Mouse (Mus musculus) monocyte, adult 5-6 weeks (primary cell): ENCODE results near the gene Pld1. TPM values are rescaled to one million over a fixed set of nuclear protein-coding genes. Genes with fewer than 3 reads are reported as not detected.

Source experiments
- ATAC-seq: fragments of 153-309, 156-312 bp; replicated peaks from 2 replicates; pipeline ENCODE4 v1.8.0; 2017; ENCODE audit warnings: mild to moderate bottlenecking; ENCODE audit not compliant: low TSS enrichment, insufficient number of reproducible peaks, severe bottlenecking, poor library complexity, low FRiP score
- total RNA-seq: library from RNA; stranded (forward); fragments of 200-1000, 200-491, 200-594 nt; gene quantifications from 3 replicates; pipeline ENCODE4 v1.2.3, GENCODE M21; 2017

The Pld1 gene
- 12.1 to 16.6 TPM (median 15.1 TPM) in 3 replicates for total RNA-seq

DNA sequence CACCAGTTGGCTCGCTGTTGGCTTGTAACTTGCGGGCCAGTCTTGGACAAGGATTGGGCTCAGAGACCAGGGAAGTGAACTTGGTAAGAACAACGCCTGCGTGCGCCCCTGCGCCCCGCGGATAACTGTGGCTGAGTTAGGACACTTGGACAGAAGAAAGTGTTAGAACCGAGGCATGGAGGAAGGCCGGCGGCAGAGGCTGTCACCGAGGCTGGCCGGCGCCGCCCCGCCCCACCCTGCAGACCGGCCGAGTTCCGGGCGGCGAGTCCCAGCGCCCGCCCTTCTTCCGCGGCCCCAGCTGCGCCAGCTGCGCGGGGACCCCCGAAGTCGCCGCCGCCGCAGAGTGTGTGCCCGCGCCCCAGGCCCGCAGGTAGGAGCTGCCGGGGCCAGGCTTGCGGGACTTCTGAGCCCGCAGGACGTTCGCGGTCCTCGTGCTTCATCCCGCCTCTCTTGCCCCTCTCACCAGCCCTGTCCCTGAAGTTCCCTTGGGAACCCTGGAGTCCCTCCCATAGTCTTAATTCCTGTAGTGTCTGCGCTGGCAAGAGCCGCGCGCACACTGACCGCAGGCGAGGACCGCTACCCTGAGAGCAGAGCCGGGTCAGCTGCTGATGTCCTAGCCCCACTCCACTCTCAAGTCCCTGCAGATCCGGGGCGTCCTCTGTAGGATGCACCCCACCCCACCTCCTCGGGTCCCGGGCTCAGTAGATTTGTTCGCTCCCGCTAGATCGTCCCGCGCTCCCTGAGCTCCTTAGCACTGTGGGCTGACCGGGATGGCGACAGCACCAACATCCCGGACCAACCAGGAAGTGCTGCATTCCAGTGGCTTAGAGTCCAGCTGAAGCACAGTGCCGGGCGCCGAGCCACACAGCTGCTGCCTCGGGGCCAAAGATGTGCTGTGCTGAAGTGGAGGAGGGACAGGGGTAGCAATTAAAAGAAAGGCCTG lies at the start of gene Pld1:
Gene Pld1 (plus strand): TSS at position 315 of the 943 bp plus-strand sequence.
- ATAC-seq, result peak; percentile 68

DNA sequence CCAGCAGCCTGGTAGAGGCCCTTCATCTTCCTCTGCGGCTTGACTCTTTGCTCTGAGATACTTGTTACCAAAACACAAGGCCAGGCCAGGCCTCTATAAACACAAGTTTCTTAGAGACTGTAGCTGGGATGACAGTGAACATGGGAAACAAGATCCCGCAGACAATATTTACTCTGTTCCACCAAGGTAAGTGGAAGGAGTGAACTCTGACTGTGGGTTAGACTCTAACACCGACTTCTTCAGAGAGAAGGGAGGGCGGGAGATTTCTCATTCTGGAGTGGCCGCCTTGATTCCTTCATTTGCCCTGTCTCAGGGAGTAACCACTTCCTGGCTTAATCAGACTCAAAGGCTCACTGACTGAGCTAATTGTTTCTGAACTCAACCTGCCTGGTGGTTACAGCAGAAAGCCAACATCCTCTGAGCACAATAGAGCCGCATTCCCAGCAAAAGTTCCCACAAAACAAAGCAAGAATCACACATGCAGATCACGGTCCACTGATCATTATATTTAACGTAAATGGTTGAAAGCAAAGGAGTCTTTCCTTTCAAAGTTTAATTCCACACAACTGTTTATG lies 42.1 kb upstream of the Pld1 start, which contains the start of gene Tmem212:
Gene Tmem212 (minus strand): TSS at position 51 of the 575 bp plus-strand sequence.
- no peak for ATAC-seq

DNA sequence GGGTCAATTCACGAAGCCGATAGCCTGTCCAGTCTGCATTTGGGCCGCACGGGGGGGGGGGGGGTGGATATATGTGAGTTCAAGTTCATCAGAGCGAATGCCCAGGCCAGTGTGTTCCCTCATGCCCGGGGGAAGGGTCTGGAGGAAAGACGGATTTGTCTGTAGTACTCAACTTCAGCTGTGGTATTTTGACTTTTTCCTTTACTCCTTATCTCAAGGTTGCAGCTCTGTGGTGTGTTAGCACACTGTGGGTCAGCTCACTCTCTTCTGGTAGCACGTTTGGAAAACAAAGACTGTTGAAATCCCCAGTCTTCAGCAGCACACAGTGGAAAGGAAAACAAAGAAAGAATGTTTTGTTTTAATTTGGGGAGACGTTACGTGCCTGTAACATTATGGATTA lies 40.3 kb upstream of the Pld1 start:
- ATAC-seq, result no peak

DNA sequence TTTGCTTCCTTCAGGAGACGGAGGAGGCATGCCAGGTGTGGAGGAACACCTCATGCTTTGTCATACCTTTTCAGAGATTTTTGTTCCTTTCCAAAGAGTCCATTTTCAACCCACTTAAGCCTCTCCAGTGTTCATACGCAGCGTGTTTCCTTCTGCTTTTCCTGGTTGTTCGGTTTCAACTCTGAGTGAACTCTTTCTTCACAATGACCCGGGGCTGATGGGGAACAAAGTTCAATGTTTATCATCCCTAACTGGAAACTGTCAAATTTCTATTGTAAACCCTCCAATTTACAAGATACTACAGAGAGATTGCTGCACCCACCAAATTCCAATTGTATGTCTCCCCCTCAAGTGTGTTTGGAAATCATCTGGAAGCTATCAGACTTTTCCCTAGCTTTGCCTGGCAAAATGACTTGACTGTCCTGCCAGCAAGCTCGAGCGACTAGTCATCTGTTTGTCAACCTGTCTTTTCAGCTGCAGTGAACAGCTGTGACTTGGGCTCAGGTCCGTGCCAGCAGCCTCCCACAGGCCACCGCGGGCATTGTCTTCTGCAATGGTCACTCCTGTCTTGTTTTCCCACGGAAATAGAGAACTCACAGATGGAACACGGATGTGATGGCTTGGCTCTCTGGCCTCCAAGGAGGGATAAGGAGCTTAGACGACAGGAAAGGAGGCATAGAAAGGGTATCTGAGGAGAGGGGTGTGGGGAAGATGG lies 39.3 kb upstream of the Pld1 start:
- ATAC-seq, result no peak

DNA sequence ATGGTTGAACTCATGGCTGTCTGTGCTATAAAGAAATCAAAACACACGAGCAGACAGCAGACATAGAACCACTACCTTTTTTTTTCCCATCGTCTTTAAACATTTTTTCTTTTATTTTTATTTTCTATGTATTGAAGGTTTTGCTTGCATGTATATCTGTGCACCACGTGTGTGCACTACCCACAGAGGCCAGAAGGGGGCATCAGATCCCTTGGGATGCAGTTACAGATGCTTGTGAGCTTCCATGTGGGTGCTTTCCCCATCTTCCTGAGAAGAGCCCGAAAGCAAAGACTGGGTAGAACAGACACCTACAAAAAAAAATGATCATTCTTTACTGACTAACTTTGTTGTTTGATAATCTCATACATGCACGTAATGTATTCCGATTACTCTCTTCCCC lies 36.6 kb upstream of the Pld1 start:
- ATAC-seq, result no peak

DNA sequence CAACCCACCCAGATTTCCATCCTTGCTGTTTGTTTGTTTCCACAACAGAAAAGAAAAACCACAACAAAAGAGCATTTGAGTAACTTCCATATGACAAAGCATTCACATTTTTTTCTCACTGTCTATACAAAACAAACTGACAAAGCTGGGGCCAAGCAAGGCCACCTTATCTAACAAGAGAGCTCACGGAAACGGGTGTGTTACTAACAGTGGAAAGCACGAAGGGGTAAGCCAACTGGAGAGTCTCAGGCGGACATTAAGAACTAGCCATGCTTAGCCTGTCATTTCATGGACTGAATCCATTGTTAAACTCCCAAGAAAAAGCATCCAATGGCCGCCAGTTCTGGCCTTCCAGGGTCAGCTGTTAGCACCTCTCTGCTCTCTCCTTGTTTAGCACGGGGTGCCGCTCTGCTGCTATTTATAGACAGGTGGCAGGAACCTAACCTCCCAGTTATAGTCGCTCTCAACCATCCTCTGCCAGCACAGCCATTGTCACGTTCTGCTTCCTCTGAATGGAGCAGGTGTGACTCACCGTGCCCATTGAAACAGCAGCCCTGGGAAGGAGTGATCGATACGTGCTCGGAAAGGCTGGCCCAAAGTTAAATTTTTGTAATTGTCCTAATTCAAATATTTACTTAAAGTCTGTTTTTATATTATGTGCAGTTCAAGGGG lies 33.7 kb upstream of the Pld1 start:
- ATAC-seq, result no peak

DNA sequence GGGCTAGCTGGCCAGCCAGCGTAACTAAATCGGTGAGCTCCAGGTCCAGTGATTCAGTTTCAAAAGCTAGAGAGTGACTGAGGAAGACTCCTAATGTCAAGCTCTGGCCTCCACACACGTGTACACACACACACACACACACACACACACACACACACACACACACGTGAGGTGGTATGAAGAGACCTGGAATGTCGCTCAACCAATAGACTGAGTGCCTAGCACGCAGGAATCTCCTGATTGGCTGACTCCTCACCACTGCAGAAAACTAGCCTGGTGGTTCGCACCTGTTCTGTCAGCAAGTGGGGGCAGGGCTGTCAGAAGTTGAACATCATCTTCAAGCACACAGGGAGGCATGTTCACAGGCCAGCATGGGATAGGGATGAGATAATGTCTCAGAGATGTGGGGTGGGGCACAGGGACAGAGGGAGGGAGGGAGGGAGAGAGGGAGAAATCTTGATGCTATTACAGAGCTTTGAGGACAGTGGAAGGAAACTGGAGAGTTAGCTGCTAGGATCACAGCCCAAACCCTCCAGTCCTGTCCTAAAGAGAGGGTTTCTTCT lies 31.8 kb upstream of the Pld1 start:
- ATAC-seq, result no peak

DNA sequence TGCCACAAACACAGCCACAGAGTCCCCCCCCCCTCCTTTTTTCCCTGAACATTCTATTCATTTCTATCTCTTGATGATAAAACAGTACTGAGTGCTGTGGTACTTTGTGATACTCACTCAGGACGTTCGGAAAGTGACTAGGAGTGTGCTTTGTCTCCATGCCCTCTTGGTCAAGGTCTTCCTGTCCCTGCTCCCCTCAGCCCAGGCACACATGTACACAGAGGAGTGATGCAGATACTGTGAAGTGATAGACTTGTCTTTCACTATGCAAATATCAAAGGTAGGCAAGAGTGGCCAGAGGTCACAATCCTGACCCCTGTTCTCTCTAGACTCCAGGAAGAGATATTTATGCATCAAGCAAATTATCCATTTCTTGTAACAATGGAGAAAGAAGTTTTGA lies 31.2 kb upstream of the Pld1 start:
- no peak for ATAC-seq

DNA sequence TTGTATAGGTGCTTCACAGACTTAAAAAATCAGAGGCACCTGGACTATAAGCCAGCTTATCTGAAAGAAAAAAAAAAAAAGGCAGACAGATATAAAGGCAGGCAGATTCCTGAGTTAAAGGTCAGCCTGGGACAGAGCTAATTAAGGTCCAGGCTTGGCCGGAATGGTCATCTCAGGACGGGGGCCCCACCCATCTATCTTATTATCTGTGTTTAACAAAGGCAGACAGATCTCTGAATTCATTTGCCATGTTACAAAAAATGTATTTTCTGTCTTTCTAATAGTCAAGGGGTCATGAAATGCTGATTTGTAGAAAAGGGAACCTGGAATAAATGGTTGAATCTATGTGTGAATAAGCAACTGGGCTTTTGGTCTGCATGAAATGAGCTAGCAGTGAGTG lies 30.2 kb upstream of the Pld1 start:
- no peak for ATAC-seq

DNA sequence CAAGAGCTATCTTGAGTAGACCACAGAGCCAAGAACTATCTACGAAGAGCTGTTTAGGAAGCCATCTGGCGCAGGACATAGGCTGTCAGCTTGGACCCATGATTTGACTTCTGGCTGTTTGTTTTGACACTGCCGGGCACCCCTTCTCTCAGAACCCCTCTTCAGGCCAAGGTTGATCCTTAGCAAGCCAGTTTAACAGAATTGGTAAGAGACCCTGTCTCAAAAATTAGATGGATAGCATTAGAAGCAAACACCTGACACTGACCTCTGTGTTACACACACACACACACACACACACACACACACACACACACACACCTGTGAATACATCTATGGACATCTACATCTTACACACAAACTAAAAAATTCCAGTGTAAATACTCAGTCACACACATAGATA lies 29.5 kb upstream of the Pld1 start:
- no peak for ATAC-seq

DNA sequence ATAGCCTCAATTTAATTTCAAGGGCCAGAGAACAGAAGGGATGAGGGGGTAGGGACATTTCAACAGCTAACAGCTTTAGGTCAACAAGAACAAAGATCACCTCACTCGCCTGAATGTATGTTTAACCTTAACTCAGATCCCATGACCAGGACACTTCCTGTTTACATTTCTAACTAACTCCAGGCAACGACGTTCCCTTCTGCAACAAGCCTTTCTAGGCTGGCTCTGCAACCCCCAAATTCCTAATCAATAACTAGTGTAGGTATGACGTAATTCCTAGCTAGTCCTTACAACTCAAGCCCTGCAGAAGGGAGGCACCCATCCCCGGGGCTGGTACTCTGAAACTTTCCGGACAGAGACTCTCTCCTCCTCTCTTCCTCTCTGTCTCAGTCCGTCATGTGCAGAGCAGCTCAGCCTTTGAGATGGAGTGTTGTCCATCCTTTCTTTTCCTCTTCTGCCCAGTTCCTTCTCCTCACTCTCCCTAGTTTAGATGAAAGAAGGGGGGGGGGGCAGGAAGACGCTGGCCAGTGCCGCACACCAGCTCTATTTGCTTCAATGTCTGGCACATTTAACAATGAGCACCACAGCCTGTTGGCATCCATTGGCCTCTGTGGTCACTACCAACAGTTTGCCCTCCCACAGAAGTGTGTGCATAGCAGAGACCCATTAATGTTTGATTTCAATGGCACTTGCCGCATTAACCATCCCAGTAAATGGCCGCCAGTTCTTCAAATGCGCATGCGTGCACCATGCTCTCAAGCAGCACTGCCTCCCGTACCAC lies 19.6 kb upstream of the Pld1 start:
- ATAC-seq, result no peak

DNA sequence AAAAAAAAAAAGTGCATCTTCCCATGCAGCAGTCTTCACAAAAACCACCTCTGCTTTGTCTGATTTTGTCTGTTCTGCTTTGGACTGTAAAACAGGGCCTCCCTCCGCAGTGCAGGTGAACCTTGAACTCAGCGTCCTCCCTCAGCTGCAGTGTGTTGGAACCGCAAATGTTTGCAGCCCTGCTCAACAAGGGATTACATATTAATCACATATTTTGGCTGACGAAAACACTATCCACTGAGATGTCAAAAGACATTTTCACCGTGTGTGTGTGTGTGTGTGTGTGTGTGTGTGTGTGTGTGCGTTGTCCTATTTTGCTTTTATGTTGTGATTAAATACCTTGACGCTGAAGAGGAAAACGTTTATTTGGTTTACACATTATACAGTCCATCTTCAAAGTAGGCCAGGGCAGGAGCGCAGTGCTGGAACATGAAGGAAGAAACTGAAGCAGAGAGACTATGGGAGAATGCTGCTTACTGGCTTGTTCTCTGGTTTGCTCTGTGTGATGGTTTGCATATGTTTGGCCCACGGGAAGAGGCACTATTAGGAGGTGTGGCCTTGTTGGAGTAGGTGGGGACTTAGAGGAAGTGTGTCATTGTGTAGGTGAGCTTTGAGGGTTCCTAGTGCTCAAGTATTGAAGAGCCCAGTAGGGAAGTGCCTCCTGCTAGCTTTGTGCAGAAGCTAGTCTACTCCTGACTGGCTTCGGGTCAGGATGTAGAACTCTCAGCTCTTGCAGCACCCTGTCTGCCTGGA lies 17.1 kb upstream of the Pld1 start:
- ATAC-seq, result no peak

DNA sequence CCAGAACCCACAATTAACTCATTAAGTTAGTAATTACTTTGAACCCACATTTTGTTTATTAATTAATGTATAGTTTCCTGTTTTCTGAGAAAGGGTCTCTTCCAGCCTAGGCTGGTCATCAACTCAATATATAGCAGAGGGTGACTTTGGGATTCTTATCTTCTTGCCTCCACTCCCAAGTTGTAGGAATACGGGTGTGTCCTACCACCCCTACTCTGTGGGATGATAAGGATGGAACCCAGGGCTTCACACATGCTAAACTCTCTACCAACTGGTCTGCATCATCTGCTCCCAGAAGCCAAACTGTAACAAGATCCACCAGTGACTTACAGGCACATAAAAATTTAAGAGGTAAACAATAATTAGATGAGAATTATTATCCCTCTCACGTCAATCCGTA lies 14.5 kb upstream of the Pld1 start:
- no peak for ATAC-seq

DNA sequence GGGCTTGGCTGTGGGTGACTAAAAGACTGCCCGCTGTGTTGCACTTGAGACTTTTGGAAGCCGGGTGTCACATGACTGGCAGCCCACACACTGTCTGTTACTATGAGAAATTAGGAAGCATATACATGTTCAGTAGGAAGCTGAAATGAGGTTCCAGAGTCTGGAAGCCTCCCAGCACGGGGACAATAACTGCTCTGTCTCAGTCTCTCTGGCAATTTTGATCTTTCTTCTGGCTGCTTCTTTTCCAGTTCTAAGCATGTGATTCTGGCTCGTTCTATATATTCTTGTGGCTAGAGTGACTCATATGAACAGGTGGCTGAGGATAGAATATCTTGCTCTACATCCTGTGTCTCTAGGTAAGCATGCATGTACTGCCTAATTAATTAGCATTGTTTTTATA lies 9.3 kb upstream of the Pld1 start:
- ATAC-seq, result no peak

DNA sequence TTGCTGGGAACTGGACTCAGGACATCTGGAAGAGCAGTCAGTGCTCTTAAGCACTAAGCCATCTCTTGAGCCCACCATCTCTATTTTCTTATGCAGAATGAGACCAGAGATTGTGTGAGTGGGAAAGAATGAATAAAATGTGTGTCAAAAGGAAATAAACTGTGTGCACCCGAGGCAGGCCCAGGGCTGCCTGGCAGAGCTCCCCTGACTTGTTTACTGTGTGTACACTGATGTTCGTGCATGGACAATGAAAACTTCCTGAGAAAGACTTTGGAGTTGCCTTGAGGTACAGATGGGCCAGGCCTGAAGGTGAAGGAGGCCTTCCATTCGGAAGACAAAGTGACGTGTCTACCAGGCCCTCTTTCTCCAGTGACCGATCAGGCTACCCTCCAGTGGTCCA lies 6.1 kb upstream of the Pld1 start:
- ATAC-seq, result no peak

DNA sequence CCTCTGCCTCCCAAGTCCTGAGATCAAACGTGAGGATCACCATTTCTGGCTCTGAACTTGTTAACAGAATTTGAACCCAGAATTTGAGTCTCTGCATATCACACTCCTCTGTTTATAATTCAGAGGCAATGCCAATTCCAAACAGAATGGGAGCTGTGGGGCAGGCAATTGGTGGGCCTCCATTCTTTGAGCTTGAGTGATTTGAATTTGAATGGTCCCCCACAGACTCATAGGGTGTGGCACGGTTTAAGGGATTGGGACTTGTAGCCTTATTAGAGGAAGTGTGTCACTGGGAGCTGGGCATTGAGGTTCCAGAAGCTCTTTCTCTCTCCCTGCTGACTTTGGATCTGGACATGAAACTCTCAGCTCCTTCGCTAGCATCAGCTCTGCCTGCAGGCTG lies 2.9 kb upstream of the Pld1 start:
- ATAC-seq, result no peak

DNA sequence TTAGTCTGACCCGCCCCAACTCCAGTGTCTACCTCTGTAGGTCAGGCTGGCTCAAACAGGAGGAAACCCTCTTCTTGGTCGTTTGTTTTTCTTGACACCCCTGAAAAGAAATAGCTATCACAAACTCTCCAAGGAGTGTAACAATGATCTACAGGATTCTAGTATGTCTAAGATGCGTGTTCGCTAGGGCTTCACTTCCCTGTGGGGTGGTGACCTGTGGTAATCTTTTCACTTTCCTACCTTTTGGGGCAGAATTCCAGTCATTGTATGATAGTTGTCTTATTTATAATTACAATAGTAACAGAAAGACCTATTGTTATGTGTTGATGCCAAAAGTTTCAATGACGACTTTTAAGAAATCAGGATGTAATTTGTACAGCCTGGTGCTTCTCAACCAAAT lies 1.8 kb upstream of the Pld1 start:
- ATAC-seq, result no peak
